Mouse (Mus musculus) monocyte, adult 2 months (primary cell): ENCODE results near the gene Nlrc5.

Source experiments
- DNase-seq, 2 experiments: peaks; one replicate each; pipeline ENCODE4 v3.0.0; 2022; ENCODE audit warnings: low spot score in 2 of 2, low read depth in 1 of 2

The Nlrc5 gene

GRCm38 (mm10) chr8:94458567-94458966 lies 24.4 kb downstream of the Nlrc5 start:
- no peak for DNase-seq

- DNase-seq = no peak
These were observed 35.5 kb downstream of the Nlrc5 start for GRCm38 (mm10) chr8:94469656-94470055.

- no peak for DNase-seq
These were observed 36.6 kb downstream of the Nlrc5 start for GRCm38 (mm10) chr8:94470794-94471193.

- DNase-seq = no peak
These were observed 37.1 kb downstream of the Nlrc5 start for GRCm38 (mm10) chr8:94471281-94471680.

- DNase-seq = no peak
These were observed 38.6 kb downstream of the Nlrc5 start for GRCm38 (mm10) chr8:94472741-94473140.

- DNase-seq = no peak
These were observed 39.3 kb downstream of the Nlrc5 start for GRCm38 (mm10) chr8:94473431-94473830.

GRCm38 (mm10) chr8:94475786-94476185 lies 41.6 kb downstream of the Nlrc5 start:
- DNase-seq = no peak

- no peak for DNase-seq
These were observed 42.7 kb downstream of the Nlrc5 start for GRCm38 (mm10) chr8:94476846-94477245.

- DNase-seq = no peak
These were observed 47.9 kb downstream of the Nlrc5 start for GRCm38 (mm10) chr8:94482051-94482450.

GRCm38 (mm10) chr8:94485288-94485687 lies 51.1 kb downstream of the Nlrc5 start:
- DNase-seq = no peak

- no peak for DNase-seq
These were observed 51.7 kb downstream of the Nlrc5 start for GRCm38 (mm10) chr8:94485882-94486281.

- DNase-seq = no peak
These were observed 53.9 kb downstream of the Nlrc5 start for GRCm38 (mm10) chr8:94488016-94488415.

- no peak for DNase-seq
These were observed 55.8 kb downstream of the Nlrc5 start for GRCm38 (mm10) chr8:94489809-94490483.

- DNase-seq = peak; percentile 20 to 58
These were observed 58.0 kb downstream of the Nlrc5 start for GRCm38 (mm10) chr8:94492021-94492681.

GRCm38 (mm10) chr8:94493240-94493639 lies 59.1 kb downstream of the Nlrc5 start:
- no peak for DNase-seq

GRCm38 (mm10) chr8:94515430-94516208 lies 81.5 kb downstream of the Nlrc5 start:
- no peak for DNase-seq

GRCm38 (mm10) chr8:94516209-94516593 lies 82.0 kb downstream of the Nlrc5 start:
- no peak for DNase-seq

- no peak for DNase-seq
These were observed 82.6 kb downstream of the Nlrc5 start for GRCm38 (mm10) chr8:94516766-94517165.

- no peak for DNase-seq
These were observed 84.2 kb downstream of the Nlrc5 start for GRCm38 (mm10) chr8:94518331-94518730.

- DNase-seq = no peak
These were observed 84.9 kb downstream of the Nlrc5 start for GRCm38 (mm10) chr8:94519021-94519420.

GRCm38 (mm10) chr8:94521481-94521880 lies 87.3 kb downstream of the Nlrc5 start:
- DNase-seq = no peak

GRCm38 (mm10) chr8:94522482-94522881 lies 88.3 kb downstream of the Nlrc5 start:
- no peak for DNase-seq
